Mouse (Mus musculus) E14TG2a.4 (cell line): ENCODE measurements around the gene Sbno2.

Experiments
- H3K27me3 ChIP-seq: 2 replicates; pipeline ENCODE4 v1.6.1; 2014; ENCODE audit warnings: low read length, control low read depth; ENCODE audit not compliant: insufficient read depth
- H3K36me3 ChIP-seq: 2 replicates; pipeline ENCODE4 v1.6.1; 2014; ENCODE audit warnings: low read length, control low read depth; ENCODE audit not compliant: insufficient read depth
- H3K4me1 ChIP-seq: replicated peaks from 2 replicates; pipeline ENCODE4 v1.6.1; 2014; ENCODE audit warnings: low read depth, low read length, control low read depth
- H3K4me3 ChIP-seq: replicated peaks from 2 replicates; pipeline ENCODE4 v1.5.1; 2014; ENCODE audit warnings: mild to moderate bottlenecking, low read length
- H3K9me3 ChIP-seq: 2 replicates; pipeline ENCODE4 v1.6.1; 2014; ENCODE audit warnings: low read length, control low read depth
- CTCF ChIP-seq: conservative IDR thresholded peaks from 2 replicates; pipeline ENCODE4 v1.5.1; 2014; ENCODE audit warnings: low read length
- NANOG ChIP-seq: IDR thresholded peaks from 2 replicates; pipeline ENCODE4 v1.6.1; 2014; ENCODE audit warnings: borderline replicate concordance, low read length, mixed read lengths
- POU5F1 ChIP-seq: IDR thresholded peaks from 2 replicates; pipeline ENCODE4 v1.6.1; 2014; ENCODE audit warnings: low read length, borderline replicate concordance

Gene Sbno2

GRCm38 (mm10) chr10:80094085-80094484 is 11.3 kb downstream of the Sbno2 start:
- no peaks in the 10 kb centered on the region for H3K27me3 ChIP-seq
- peaks cover 92% of the 10 kb centered on the region for H3K4me1 ChIP-seq
- H3K4me3 ChIP-seq, result no peak overlapping the region
- H3K9me3 ChIP-seq, result no peaks in the 10 kb centered on the region
- TF ChIP-seq CTCF, result no peak
- no peak for TF ChIP-seq POU5F1
- TF ChIP-seq NANOG, result no peak
- H3K36me3 ChIP-seq, result peaks cover 59% of the 10 kb centered on the region

DNA sequence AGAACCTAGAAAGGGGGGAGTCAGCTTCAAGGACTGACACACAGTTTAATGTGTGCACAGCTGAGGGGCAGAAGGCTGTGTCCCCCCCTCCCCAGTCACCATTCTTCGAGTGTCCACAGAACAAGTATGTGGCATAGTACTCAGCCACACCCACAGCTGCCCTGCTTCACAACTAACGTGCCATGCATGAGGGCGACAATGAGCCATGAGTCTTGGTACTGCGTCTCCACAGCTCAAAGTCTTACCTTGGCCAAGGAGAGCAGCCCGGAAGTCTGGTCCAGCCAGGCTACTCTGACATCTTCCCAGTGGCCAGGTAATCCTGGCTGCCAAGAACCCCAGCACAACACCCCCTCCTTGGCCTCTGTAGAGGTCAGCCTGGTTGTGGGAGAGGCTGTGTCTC is 12.7 kb downstream of the Sbno2 start:
- no peaks in the 10 kb centered on the region for H3K9me3 ChIP-seq
- no peak for TF ChIP-seq NANOG
- H3K4me1 ChIP-seq, result peaks cover 82% of the 10 kb centered on the region
- no peaks in the 10 kb centered on the region for H3K27me3 ChIP-seq
- no peak overlapping the region for H3K4me3 ChIP-seq
- peaks cover 60% of the 10 kb centered on the region for H3K36me3 ChIP-seq

- Histone ChIP-seq H3K4me3 (no peak overlapping the region), H3K36me3 (peaks cover 64% of the 10 kb centered on the region), H3K9me3 (no peaks in the 10 kb centered on the region), H3K27me3 (no peaks in the 10 kb centered on the region), H3K4me1 (peaks cover 78% of the 10 kb centered on the region)
- TF ChIP-seq NANOG (no peak), POU5F1 (no peak), CTCF (no peak)
Measured at GRCm38 (mm10) chr10:80091527-80091926, 13.8 kb downstream of the Sbno2 start.

DNA sequence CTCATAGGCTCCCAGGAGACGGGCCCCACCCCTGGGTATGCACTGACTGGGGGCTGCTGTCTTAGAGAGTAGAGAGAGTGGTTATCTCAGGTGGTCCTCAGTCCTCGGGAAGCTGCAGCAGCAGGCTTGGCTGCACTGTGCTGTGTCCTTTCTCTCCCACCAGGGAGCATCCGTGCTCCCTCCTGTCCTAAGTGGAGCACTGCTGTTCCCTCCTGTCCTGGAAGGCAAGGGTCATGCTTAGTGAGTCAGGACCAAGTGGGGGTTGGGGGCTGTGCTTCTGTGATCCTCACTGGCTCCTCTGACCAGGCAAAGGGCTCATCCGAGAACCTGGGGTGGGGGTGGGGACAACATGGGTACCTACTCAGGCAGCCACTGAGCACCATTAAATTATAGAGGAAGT is 16.2 kb downstream of the Sbno2 start:
- TF ChIP-seq POU5F1 (no peak), NANOG (no peak), CTCF (no peak)
- Histone ChIP-seq H3K4me3 (0 out of 2 replicates have a peak overlapping the region, but pooled peaks have one; percentile 3), H3K4me1 (peaks cover 59% of the 10 kb centered on the region), H3K9me3 (no peaks in the 10 kb centered on the region), H3K36me3 (peaks cover 69% of the 10 kb centered on the region), H3K27me3 (no peaks in the 10 kb centered on the region)

- Histone ChIP-seq H3K36me3 (peaks cover 74% of the 10 kb centered on the region), H3K27me3 (no peaks in the 10 kb centered on the region), H3K4me1 (peaks cover 46% of the 10 kb centered on the region), H3K4me3 (no peak overlapping the region), H3K9me3 (no peaks in the 10 kb centered on the region)
- no peak for TF ChIP-seq POU5F1
- no peak for TF ChIP-seq NANOG
- TF ChIP-seq CTCF, result no peak
Measured at GRCm38 (mm10) chr10:80087483-80087882, 17.9 kb downstream of the Sbno2 start.

GRCm38 (mm10) chr10:80086847-80087246 is 18.5 kb downstream of the Sbno2 start:
- Histone ChIP-seq H3K9me3 (no peaks in the 10 kb centered on the region), H3K4me1 (peaks cover 42% of the 10 kb centered on the region), H3K36me3 (peaks cover 74% of the 10 kb centered on the region), H3K4me3 (no peak overlapping the region), H3K27me3 (no peaks in the 10 kb centered on the region)
- no peak for TF ChIP-seq CTCF
- TF ChIP-seq NANOG, result no peak
- TF ChIP-seq POU5F1, result no peak

- H3K27me3 ChIP-seq, result no peaks in the 10 kb centered on the region
- H3K9me3 ChIP-seq, result no peaks in the 10 kb centered on the region
- TF ChIP-seq POU5F1 (no peak), NANOG (no peak), CTCF (no peak)
- H3K36me3 ChIP-seq, result peaks cover 77% of the 10 kb centered on the region
- H3K4me3 ChIP-seq, result no peak overlapping the region
- H3K4me1 ChIP-seq, result peaks cover 44% of the 10 kb centered on the region
Measured at GRCm38 (mm10) chr10:80084817-80085487, 20.4 kb downstream of the Sbno2 start.

DNA sequence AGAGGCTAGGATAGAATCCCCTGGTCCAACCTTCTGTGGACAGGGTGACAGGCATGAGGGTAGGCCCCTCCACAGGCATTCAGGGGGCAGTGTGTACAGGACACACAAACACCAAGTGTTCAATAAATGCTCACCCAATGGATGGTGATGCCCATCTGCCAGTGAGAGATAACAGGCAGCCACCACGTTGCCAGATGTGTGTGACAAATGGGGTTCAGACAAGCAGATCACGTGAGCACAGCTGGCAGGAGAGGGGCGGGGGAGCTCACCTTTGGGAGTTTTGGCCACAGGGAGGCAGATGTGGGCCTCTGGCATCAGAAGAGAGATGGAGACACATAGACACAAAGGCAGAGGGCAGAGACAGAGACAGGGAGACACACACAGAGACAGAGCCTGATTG is 24.3 kb downstream of the Sbno2 start:
- Histone ChIP-seq H3K4me3 (no peak overlapping the region), H3K36me3 (peaks cover 99% of the 10 kb centered on the region), H3K4me1 (peaks cover 57% of the 10 kb centered on the region), H3K9me3 (no peaks in the 10 kb centered on the region), H3K27me3 (no peaks in the 10 kb centered on the region)
- TF ChIP-seq NANOG (no peak), CTCF (no peak), POU5F1 (no peak)

DNA sequence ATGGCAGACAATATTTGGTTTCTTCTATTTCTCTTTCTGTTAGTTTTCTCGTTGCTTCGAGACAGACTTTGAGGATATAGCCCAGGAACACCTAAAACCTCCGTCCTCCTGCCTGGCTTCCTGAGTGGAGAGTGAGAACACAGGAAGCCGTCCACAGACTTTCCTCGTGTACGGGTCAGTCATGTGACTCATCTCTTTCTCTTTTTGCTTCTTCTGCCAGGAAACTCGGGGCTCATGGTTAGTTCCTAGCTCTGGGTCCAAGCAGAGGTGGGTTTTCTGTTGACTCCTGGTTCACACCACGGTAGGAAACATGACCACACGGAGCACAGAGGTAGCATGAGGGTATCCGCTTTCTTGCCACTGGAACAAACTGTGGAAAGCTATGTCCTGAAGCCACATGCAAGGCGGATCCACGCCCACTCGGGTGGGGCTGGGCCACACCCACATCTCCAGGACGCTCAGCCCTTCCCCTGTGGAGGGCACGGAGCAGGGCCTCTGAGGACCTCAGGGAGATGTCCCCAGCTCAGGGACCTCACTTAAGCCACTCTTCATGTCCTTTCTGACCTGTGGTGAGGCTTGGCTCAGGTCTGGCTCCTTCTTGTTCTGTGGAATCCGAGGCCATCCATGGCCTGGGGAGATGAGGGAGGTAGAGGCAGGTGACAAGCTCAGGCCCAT is 24.8 kb downstream of the Sbno2 start:
- Histone ChIP-seq H3K4me3 (no peak overlapping the region), H3K27me3 (no peaks in the 10 kb centered on the region), H3K36me3 (peaks cover 100% of the 10 kb centered on the region), H3K9me3 (no peaks in the 10 kb centered on the region), H3K4me1 (peaks cover 62% of the 10 kb centered on the region)
- TF ChIP-seq NANOG (no peak), POU5F1 (no peak), CTCF (no peak)
